Mouse (Mus musculus): ENCODE measurements at regions not wholly inside any gene's neighbourhood (a gene's known extent, or its start where the extent isn't known, plus 50 kb on each side); places are given as distances from the start of the nearest gene placed in this dataset.

- DNase-seq (ENCODE audit: low spot score in 2 of 2) = peak in 1 of 2 experiments; percentile 29
Measured at GRCm38 (mm10) chr9:23535872-23536271, 313.0 kb downstream of the Bmper start.

- no peak for DNase-seq (ENCODE audit: low spot score in 2 of 2)
Measured at GRCm38 (mm10) chr9:23538051-23538450, 315.2 kb downstream of the Bmper start.

GRCm38 (mm10) chr9:23551692-23552091 lies 328.8 kb downstream of the Bmper start:
- DNase-seq (ENCODE audit: low spot score in 2 of 2) = no peak

GRCm38 (mm10) chr9:23553766-23554165 lies 330.9 kb downstream of the Bmper start:
- DNase-seq (ENCODE audit: low spot score in 2 of 2) = no peak

GRCm38 (mm10) chr9:23557601-23558000 lies 334.7 kb downstream of the Bmper start:
- no peak for DNase-seq (ENCODE audit: low spot score in 2 of 2)

- DNase-seq (ENCODE audit: low spot score in 2 of 2) = peak in 1 of 2 experiments; percentile 36
Measured at GRCm38 (mm10) chr9:23561924-23562323, 339.0 kb downstream of the Bmper start.

- no peak for DNase-seq (ENCODE audit: low spot score in 2 of 2)
Measured at GRCm38 (mm10) chr9:23567081-23567480, 344.2 kb downstream of the Bmper start.

GRCm38 (mm10) chr9:23570150-23570549 lies 347.3 kb downstream of the Bmper start:
- DNase-seq (ENCODE audit: low spot score in 2 of 2) = no peak

- no peak for DNase-seq (ENCODE audit: low spot score in 2 of 2)
Measured at GRCm38 (mm10) chr9:23576314-23576713, 353.4 kb downstream of the Bmper start.

GRCm38 (mm10) chr9:23580155-23580554 lies 357.3 kb downstream of the Bmper start:
- DNase-seq (ENCODE audit: low spot score in 2 of 2) = no peak

- peak; percentile 66 to 81 for DNase-seq (ENCODE audit: low spot score in 2 of 2)
Measured at GRCm38 (mm10) chr9:23581039-23581606, 358.2 kb downstream of the Bmper start.

- DNase-seq (ENCODE audit: low spot score in 2 of 2) = no peak
Measured at GRCm38 (mm10) chr9:23584561-23584960, 361.7 kb downstream of the Bmper start.

GRCm38 (mm10) chr9:23589024-23589423 lies 366.1 kb downstream of the Bmper start:
- no peak for DNase-seq (ENCODE audit: low spot score in 2 of 2)

GRCm38 (mm10) chr9:23591906-23592305 lies 369.0 kb downstream of the Bmper start:
- no peak for DNase-seq (ENCODE audit: low spot score in 2 of 2)

- DNase-seq (ENCODE audit: low spot score in 2 of 2) = no peak
Measured at GRCm38 (mm10) chr9:23600623-23601022, 377.7 kb downstream of the Bmper start.

Measured in left cerebral cortex, adult 8-10 months (tissue).